Mouse (Mus musculus): ENCODE measurements around the gene C9orf72. TPM values are rescaled to one million over a fixed set of nuclear protein-coding genes. Genes with fewer than 3 reads are reported as not detected.

Gene C9orf72
- 3.2 and 3.5 TPM in 2 replicates for polyA plus RNA-seq (2012; rRNA removed)

DNA sequence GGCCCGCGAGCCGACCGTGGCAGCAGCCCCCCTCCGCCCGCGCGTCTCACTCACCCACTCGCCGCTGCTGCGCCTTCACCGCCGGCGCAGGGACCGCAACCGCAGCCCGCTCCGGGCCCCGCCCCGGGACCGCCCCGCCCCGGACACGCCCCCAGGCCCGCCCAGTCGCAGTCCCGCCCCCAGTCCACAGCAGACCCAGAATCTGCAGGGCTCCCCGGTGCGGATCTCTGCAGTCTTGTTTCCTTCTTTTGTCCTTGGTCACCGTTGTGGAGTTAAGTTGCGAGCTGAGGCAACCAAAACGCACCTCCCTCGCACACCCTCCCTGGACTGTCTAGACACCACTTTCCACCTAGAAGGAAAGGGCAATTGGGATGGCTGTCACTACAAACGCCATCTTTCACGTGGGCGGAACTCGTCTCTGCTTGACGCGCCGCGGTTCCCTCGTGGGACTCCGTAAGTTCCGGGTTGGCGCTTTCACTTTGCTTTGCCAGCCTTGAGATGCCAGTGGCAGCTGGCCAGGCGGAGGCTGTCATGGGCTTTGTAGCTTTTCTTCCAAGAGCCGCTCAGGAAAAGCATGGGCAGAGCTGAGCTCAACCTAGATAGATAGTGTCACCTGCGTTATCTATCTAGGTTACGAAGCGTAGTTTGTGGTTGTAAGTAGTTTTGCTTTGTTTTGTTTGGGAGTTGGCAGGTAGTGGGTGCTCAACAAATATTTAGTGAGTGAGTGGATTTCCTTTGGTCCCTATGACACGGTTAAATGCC is at the start of gene C9orf72:
Gene C9orf72, minus strand, starts transcription at position 442 of the 762 bp plus-strand sequence.

DNA sequence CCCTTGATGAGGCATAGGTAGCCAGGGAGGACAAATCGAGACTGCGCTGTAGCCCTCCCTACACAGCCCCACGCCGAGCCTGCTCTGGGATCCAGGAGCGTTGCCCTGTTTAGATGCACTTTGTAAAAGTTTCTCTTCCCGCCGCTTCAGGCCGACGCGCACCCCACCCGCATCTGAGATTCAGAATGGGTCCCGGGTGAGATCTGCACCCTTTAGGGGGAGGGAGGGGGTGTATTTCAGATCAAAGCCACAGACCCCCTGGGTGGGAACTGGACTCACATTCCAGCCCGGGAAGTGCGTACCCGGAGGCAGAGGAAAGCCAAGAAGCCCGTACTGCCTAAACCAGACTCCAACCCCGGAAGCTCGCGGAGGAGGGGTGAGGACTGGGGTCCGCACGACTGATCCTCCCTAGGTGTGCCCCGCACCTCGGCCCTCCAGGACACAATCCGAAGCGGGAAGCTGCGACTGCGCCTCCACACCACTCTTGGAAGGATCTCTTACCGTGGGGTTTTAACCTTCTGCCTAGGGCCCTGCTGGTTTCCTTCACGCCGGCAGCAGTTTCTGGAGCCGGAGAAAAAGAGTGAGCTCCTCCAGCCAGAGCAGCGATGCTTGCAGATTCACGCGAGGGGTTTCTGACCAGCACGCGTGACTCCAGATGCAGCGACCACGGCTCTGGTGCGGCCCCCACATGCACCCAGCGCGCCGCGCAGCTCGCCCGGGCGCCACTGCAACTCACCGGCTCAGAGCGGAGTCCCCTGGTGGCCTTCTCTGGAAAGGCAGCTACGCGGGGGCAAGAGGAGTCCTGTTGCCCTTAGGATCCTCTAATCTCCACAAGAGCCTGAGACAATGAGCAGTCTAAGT is 69.0 kb downstream of the C9orf72 start, which contains the start of gene Mob3b:
Gene Mob3b, minus strand, starts transcription at position 734 of the 861 bp plus-strand sequence.

DNA sequence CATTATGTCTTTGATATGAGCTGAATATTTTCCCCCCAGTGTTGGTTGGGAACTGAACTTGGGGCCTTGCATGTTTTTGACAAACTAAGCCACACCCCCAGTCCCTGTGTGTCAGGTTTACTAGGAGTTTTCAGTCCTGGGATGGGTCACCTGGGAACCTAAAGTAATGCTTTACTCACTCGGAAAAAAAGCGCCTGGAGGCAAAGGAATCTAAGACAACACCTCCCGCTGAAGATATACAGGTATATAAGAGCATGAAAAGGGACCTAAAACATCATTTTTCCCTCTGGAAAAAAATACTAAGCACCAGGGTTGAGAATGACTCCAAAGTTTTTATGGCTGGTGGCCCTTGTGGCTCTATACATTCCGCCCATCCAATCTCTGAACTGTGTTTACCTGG is 74.2 kb downstream of the C9orf72 start, which contains the start of gene Ifnk:
Gene Ifnk, plus strand, starts transcription at position 301 of the 400 bp plus-strand sequence.

Other genes with a start within 250 kb of the C9orf72 start
- not detected in 2 replicates for gene Ifnk, start 74.1 kb downstream of the C9orf72 start, polyA plus RNA-seq (2012; rRNA removed)
- gene Mob3b, start 68.7 kb downstream of the C9orf72 start, polyA plus RNA-seq (2012; rRNA removed) = 1.3 and 1.8 TPM in 2 replicates

Data from liver, embryonic 14 days (tissue).